Mouse (Mus musculus) CH12.LX (cell line): ENCODE measurements around the gene Kif13a. TPM values are rescaled to one million over a fixed set of nuclear protein-coding genes. Genes with fewer than 3 reads are reported as not detected.
A peak's percentile ranks its signal among the peaks of the same experiment; 100 is the strongest.

ENCODE experiments used
- DNase-seq: peaks from one replicate; pipeline ENCODE4 v3.0.0-alpha.2; 2013; ENCODE audit errors: extremely low read depth
- H3K27ac ChIP-seq: 2 replicates; pipeline ENCODE4 v1.5.1; 2012; ENCODE audit warnings: low read depth, mild to moderate bottlenecking, control low read depth, moderate library complexity; ENCODE audit not compliant: insufficient read depth
- H3K27me3 ChIP-seq: replicated peaks from 2 replicates; pipeline ENCODE3; 2012; ENCODE audit warnings: inconsistent platforms
- H3K36me3 ChIP-seq, 2 experiments: replicated peaks in 1 of 2; 2 replicates each; pipeline versions ENCODE3 to v1.6.1; 2012; ENCODE audit warnings: inconsistent platforms in 1 of 2, low read length in 1 of 2, mild to moderate bottlenecking in 1 of 2, mixed read lengths in 1 of 2, moderate library complexity in 1 of 2; ENCODE audit not compliant: control insufficient read depth in 1 of 2, insufficient read depth in 1 of 2
- H3K4me1 ChIP-seq, 2 experiments: 2 replicates each; pipeline ENCODE4 v1.6.1; 2012; ENCODE audit warnings: inconsistent platforms in 1 of 2, moderate library complexity in 1 of 2; ENCODE audit not compliant: insufficient read depth in 2 of 2, control insufficient read depth in 1 of 2
- H3K4me2 ChIP-seq: 2 replicates; pipeline ENCODE4 v1.6.1; 2012; ENCODE audit warnings: low read depth, mild to moderate bottlenecking, control low read depth; ENCODE audit not compliant: poor library complexity, insufficient read depth, severe bottlenecking
- H3K4me3 ChIP-seq, 3 experiments: fragments of 150-350 bp in 1 of 3; sonication (generic) in 1 of 3; replicated peaks in 1 of 3; 2 replicates each; pipeline versions ENCODE3 to v1.5.1; 2011 to 2012; ENCODE audit warnings: low read depth in 2 of 3, low read length in 2 of 3, mild to moderate bottlenecking in 2 of 3, moderate library complexity in 2 of 3, control low read depth in 1 of 3, improper control_type of control experiment in 1 of 3, inconsistent platforms in 1 of 3, mixed read lengths in 1 of 3; ENCODE audit not compliant: poor library complexity in 1 of 3
- H3K79me2 ChIP-seq: replicated peaks from 2 replicates; pipeline ENCODE4 v1.6.1; 2012; ENCODE audit warnings: mild to moderate bottlenecking, moderate library complexity; ENCODE audit not compliant: control insufficient read depth, poor library complexity, insufficient read depth, severe bottlenecking; ENCODE audit errors: extremely low read depth
- H3K9ac ChIP-seq: 2 replicates; pipeline ENCODE4 v1.6.1; 2012; ENCODE audit warnings: low read depth, mild to moderate bottlenecking, control low read depth, moderate library complexity; ENCODE audit not compliant: insufficient read depth
- H3K9me3 ChIP-seq: replicated peaks from 2 replicates; pipeline ENCODE3; 2012; ENCODE audit warnings: low read length, inconsistent platforms, mixed read lengths
- BHLHE40 ChIP-seq: IDR thresholded peaks from 2 replicates; pipeline ENCODE4 v1.6.1; 2011; ENCODE audit warnings: mild to moderate bottlenecking, low read depth, low read length, improper control_type of control experiment
- CHD1 ChIP-seq: IDR thresholded peaks from 2 replicates; pipeline ENCODE4 v1.6.1; 2012; ENCODE audit warnings: low read depth, low read length, improper control_type of control experiment, inconsistent platforms
- CHD2 ChIP-seq: IDR thresholded peaks from 2 replicates; pipeline ENCODE4 v1.6.1; 2011; ENCODE audit warnings: low read length, improper control_type of control experiment
- CTCF ChIP-seq, 2 experiments: IDR thresholded peaks in 1 of 2; conservative IDR thresholded peaks in 1 of 2; 2 replicates each; pipeline ENCODE4 v1.5.1; 2011 to 2012; ENCODE audit warnings: low read depth in 2 of 2, low read length in 2 of 2, improper control_type of control experiment in 1 of 2, inconsistent platforms in 1 of 2, mild to moderate bottlenecking in 1 of 2, moderate library complexity in 1 of 2
- EP300 ChIP-seq: IDR thresholded peaks from 2 replicates; pipeline ENCODE4 v1.6.1; 2011; ENCODE audit warnings: low read length, improper control_type of control experiment
- GABPA ChIP-seq: IDR thresholded peaks from 2 replicates; pipeline ENCODE4 v1.6.1; 2012; ENCODE audit warnings: low read depth, low read length, improper control_type of control experiment, inconsistent platforms; ENCODE audit not compliant: insufficient replicate concordance
- HCFC1 ChIP-seq: IDR thresholded peaks from 2 replicates; pipeline ENCODE4 v1.6.1; 2012; ENCODE audit warnings: low read depth, mild to moderate bottlenecking, inconsistent platforms, low read length, improper control_type of control experiment
- MAX ChIP-seq: IDR thresholded peaks from 2 replicates; pipeline ENCODE4 v1.6.1; 2011; ENCODE audit warnings: low read length, improper control_type of control experiment
- MEF2A ChIP-seq: IDR thresholded peaks from 2 replicates; pipeline ENCODE4 v1.6.1; 2014; ENCODE audit warnings: low read depth, mild to moderate bottlenecking, inconsistent platforms, low read length, improper control_type of control experiment, borderline replicate concordance
- MXI1 ChIP-seq: IDR thresholded peaks from 2 replicates; pipeline ENCODE4 v1.6.1; 2011; ENCODE audit warnings: mild to moderate bottlenecking, low read depth, low read length, improper control_type of control experiment
- MYC ChIP-seq: IDR thresholded peaks from 2 replicates; pipeline ENCODE4 v1.6.1; 2011; ENCODE audit warnings: low read depth, mild to moderate bottlenecking, improper control_type of control experiment, low read length
- NELFE ChIP-seq: IDR thresholded peaks from 2 replicates; pipeline ENCODE4 v1.6.1; 2011; ENCODE audit warnings: low read depth, low read length, improper control_type of control experiment
- POLR2A ChIP-seq: IDR thresholded peaks from 2 replicates; pipeline ENCODE4 v1.6.1; 2011; ENCODE audit warnings: low read depth, mild to moderate bottlenecking, improper control_type of control experiment, low read length
- POLR2AphosphoS2 ChIP-seq: IDR thresholded peaks from 2 replicates; pipeline ENCODE4 v1.6.1; 2011; ENCODE audit warnings: low read depth, low read length, improper control_type of control experiment
- RAD21 ChIP-seq: IDR thresholded peaks from 2 replicates; pipeline ENCODE4 v1.6.1; 2011; ENCODE audit warnings: low read depth, mild to moderate bottlenecking, low read length, improper control_type of control experiment, moderate library complexity
- RCOR1 ChIP-seq: conservative IDR thresholded peaks from 2 replicates; pipeline ENCODE4 v1.6.1; 2012; ENCODE audit warnings: low read depth, mild to moderate bottlenecking, inconsistent platforms, low read length, improper control_type of control experiment
- SIN3A ChIP-seq: IDR thresholded peaks from 2 replicates; pipeline ENCODE4 v1.6.1; 2012; ENCODE audit warnings: low read length, improper control_type of control experiment, inconsistent platforms
- SMC3 ChIP-seq: IDR thresholded peaks from 2 replicates; pipeline ENCODE4 v1.6.1; 2011; ENCODE audit warnings: low read depth, low read length, improper control_type of control experiment
- TBP ChIP-seq: conservative IDR thresholded peaks from 2 replicates; pipeline ENCODE4 v1.6.1; 2011; ENCODE audit warnings: low read depth, low read length, improper control_type of control experiment
- UBTF ChIP-seq: IDR thresholded peaks from 2 replicates; pipeline ENCODE4 v1.6.1; 2012; ENCODE audit warnings: low read depth, mild to moderate bottlenecking, inconsistent platforms, low read length, improper control_type of control experiment, moderate library complexity
- dilution Hi-C: fragments of 300-500 bp; cut with MboI; formaldehyde crosslinking; loops from 2 replicates; pipeline ENCODE4 v1.14.3; 2020; ENCODE audit warnings: low sequenced_read_pairs; ENCODE audit not compliant: extremely low pct_unique_long_range_greater_than_20kb, extremely low pct_ligation_motif_present
- in situ Hi-C: fragments of 300-500 bp; cut with MboI; formaldehyde crosslinking; loops from 3 replicates; pipeline ENCODE4 v1.14.3; 2019; ENCODE audit warnings: low sequenced_read_pairs, low pct_ligation_motif_present, low pct_unique_long_range_greater_than_20kb, mixed read lengths
- polyA plus RNA-seq: library from polyadenylated mRNA; unstranded; fragments of >175 nt; gene quantifications from 2 replicates; pipeline ENCODE4 v1.2.1, GENCODE M21; 2012; ENCODE audit warnings: low read depth; ENCODE audit not compliant: insufficient read length
- total RNA-seq, 2 experiments: library from RNA; depleted of rRNA; stranded (reverse); fragments of 300-350 nt in 1 of 2; fragments of >200 nt in 1 of 2; gene quantifications; 2 replicates each; pipeline ENCODE4 v1.2.3; 2012 to 2014

Kif13a gene
- total and polyA plus RNA-seq, 3 experiments = not detected

- Histone ChIP-seq H3K27me3 (no peaks in the 10 kb centered on the region), H3K9ac (no peak overlapping the region)
- TF ChIP-seq CHD1 (no peak), SIN3A (no peak), POLR2AphosphoS2 (no peak), POLR2A (no peak), HCFC1 (no peak), RAD21 (peak; percentile 61), CHD2 (no peak), EP300 (no peak), MYC (0 out of 2 replicates have a peak, but pooled peaks have one; percentile 24), MAX (0 out of 2 replicates have a peak, but pooled peaks have one; percentile 28), TBP (no peak), MXI1 (no peak), BHLHE40 (peak; percentile 63), SMC3 (peak; percentile 41), NELFE (0 out of 2 replicates have a peak, but pooled peaks have one; percentile 18), CTCF (conservative IDR thresholded peaks at IDR 0.05 in 1 of 2, IDR thresholded peaks at IDR 0.05 in 1 of 2; ENCODE audit: low read depth in 2 of 2, low read length in 2 of 2) (peak; percentile 42 to 62; a peak in 2 of 4 replicates)
- TF ChIP-seq, all 38 proteins: peak for 7
- dilution Hi-C loops (no loop called here), in situ Hi-C loops (no loop called here)
- peak; percentile 78 for DNase-seq
- H3K4me3 ChIP-seq = no peak overlapping the region
- H3K9me3 ChIP-seq = peaks cover 2% of the 10 kb centered on the region
- no peak overlapping the region for H3K4me2 ChIP-seq
- H3K36me3 ChIP-seq = no peaks in the 10 kb centered on the region
- H3K4me1 ChIP-seq = peaks cover 0 to 3% of the 10 kb centered on the region in 2 experiments; a peak in 1 of 4 replicates
- H3K27ac ChIP-seq = no peak overlapping the region
- no peaks in the 10 kb centered on the region for H3K79me2 ChIP-seq
Measured at GRCm38 (mm10) chr13:46810098-46810497, 119.6 kb downstream of the Kif13a start.

- Histone ChIP-seq H3K27ac (no peak overlapping the region), H3K9me3 (peaks cover 2% of the 10 kb centered on the region), H3K79me2 (no peaks in the 10 kb centered on the region), H3K4me3 (no peak overlapping the region), H3K36me3 (no peaks in the 10 kb centered on the region), H3K4me1 (no peaks in the 10 kb centered on the region), H3K9ac (no peak overlapping the region), H3K27me3 (no peaks in the 10 kb centered on the region), H3K4me2 (no peak overlapping the region)
- TF ChIP-seq UBTF (no peak), GABPA (no peak), BHLHE40 (no peak), POLR2A (no peak), RCOR1 (no peak), MEF2A (no peak)
- in situ Hi-C loops (no loop called here), dilution Hi-C loops (no loop called here)
- no peak for DNase-seq
Measured at GRCm38 (mm10) chr13:46807901-46808300, 121.8 kb downstream of the Kif13a start.
